Comparison of ENCODE assay signal across 24 mouse cellular contexts in genomic region chr2:118091226-118091625, GRCm38 (mm10). TPM values are rescaled to one million over a fixed set of nuclear protein-coding genes. Genes with fewer than 3 reads are reported as not detected.
A peak's percentile ranks its signal among the peaks of the same experiment; 100 is the strongest.
DNase-seq lines count a peak whose midpoint lies in the region; ATAC-seq lines count a peak whose summit lies in the region.
"Had no signal": no experiment of that assay in that cellular context is flagged by ENCODE, and none has a peak within 500 bp of the region (broad histone marks: within the 10 kb centered on the region; RNA-seq: fewer than 3 reads in every experiment).

No protein-coding gene starts in this region.

- H3K4me2 ChIP-seq in midbrain, embryonic 16.5 days (ENCODE audit: low read length): no peak overlapping the region
- H3K4me2 ChIP-seq: heart, embryonic 12.5 days; heart, embryonic 15.5 days; hindbrain, embryonic 14.5 days had no signal

- peak; percentile 50 for DNase-seq in gastrocnemius, postnatal 14 days
- no peak for DNase-seq in gastrocnemius, adult 18-20 months (ENCODE audit: low spot score)
- peak; percentile 58 for DNase-seq in heart, postnatal 4 days
- DNase-seq in heart, adult 18-20 months: no peak
- peak; percentile 53 for DNase-seq in adipocyte (ENCODE audit: low spot score)
- DNase-seq: adrenal gland, postnatal 10 days; adrenal gland, postnatal 36 days; B cell, adult 2 months; cerebellum, adult 18-20 months; cerebellum, adult 9-10 months; cerebellum, postnatal 14 days; forebrain, postnatal 0 days; gastrocnemius, postnatal 36 days; kidney, adult 18-20 months had no signal

- H3K9me3 ChIP-seq in midbrain, embryonic 16.5 days (replicated peaks; ENCODE audit: control insufficient read depth, low read length, poor library complexity, severe bottlenecking): no peaks in the 10 kb centered on the region
- H3K9me3 ChIP-seq: heart, embryonic 12.5 days; heart, embryonic 15.5 days had no signal

- H3K27me3 ChIP-seq in midbrain, embryonic 16.5 days (ENCODE audit: control insufficient read depth, insufficient read depth, low read depth, low read length): no peaks in the 10 kb centered on the region
- H3K27me3 ChIP-seq: CH12.LX; heart, embryonic 12.5 days; heart, embryonic 15.5 days had no signal

- intact Hi-C loops in gastrocnemius, postnatal 14 days (cut with DNase I; ENCODE audit: low total_unique reads): no loop called here

- WGBS in midbrain, embryonic 16.5 days: 91% methylated on average over 5 of the region's 5 CpGs

- no peaks in the 10 kb centered on the region for H3K36me3 ChIP-seq in midbrain, embryonic 16.5 days (ENCODE audit: control insufficient read depth, insufficient read depth, low read length)
- H3K36me3 ChIP-seq: G1E; heart, embryonic 12.5 days; heart, embryonic 15.5 days had no signal

- no peak for ATAC-seq in midbrain, embryonic 16.5 days
- ATAC-seq: forebrain, embryonic 14.5 days; forebrain, postnatal 0 days; hindbrain, postnatal 0 days; inflammation-experienced regulatory T-cells, adult 6 months; intestine, embryonic 16.5 days had no signal

- no peak overlapping the region for H3K4me3 ChIP-seq in midbrain, embryonic 16.5 days (ENCODE audit: low read depth, low read length)
- H3K4me3 ChIP-seq: heart, embryonic 12.5 days; heart, embryonic 15.5 days had no signal

- no peak overlapping the region for H3K9ac ChIP-seq in midbrain, embryonic 16.5 days (ENCODE audit: low read depth, low read length)
- H3K9ac ChIP-seq: forebrain, postnatal 0 days; heart, embryonic 12.5 days; heart, embryonic 15.5 days; hindbrain, embryonic 14.5 days had no signal

- H3K27ac ChIP-seq in midbrain, embryonic 16.5 days (ENCODE audit: low read length): no peak overlapping the region
- H3K27ac ChIP-seq: heart, embryonic 15.5 days; hindbrain, embryonic 14.5 days; hindbrain, postnatal 0 days had no signal

- no peaks in the 10 kb centered on the region for H3K4me1 ChIP-seq in midbrain, embryonic 16.5 days (ENCODE audit: control insufficient read depth, insufficient read depth, low read length)
- H3K4me1 ChIP-seq: heart, embryonic 12.5 days; heart, embryonic 15.5 days had no signal

RNA-seq across cellular contexts. Expression of gene Thbs1, which starts 20.4 kb away (rescaled TPM):
- total RNA-seq in gastrocnemius, postnatal 14 days (2021): 10 to 100 TPM; 21.7 to 23.0 TPM
- 10 to 100 TPM in 1 of 2 experiments, 1 to 10 TPM in 1; 6.1 to 29.1 TPM for total RNA-seq in gastrocnemius, adult 18-20 months (2021)
- total RNA-seq in heart, postnatal 4 days (2021): 10 to 100 TPM; 63.1 to 71.3 TPM
- total RNA-seq in heart, adult 18-20 months (2021): 10 to 100 TPM; 12.8 to 13.0 TPM
- 4.8 and 5.8 TPM in 2 replicates for polyA plus RNA-seq in midbrain, embryonic 16.5 days (2015; fragmentation: Nextera tagmentation; extraction: Ambion mirVana)
- total RNA-seq: G1E had no signal

Comparison
In these comparisons a context has a peak if more than half of its experiments do, and no peak if none do; other contexts are left out.
1. DNase-seq: peak in gastrocnemius, postnatal 14 days (single experiment), heart, postnatal 4 days (single experiment) and adipocyte (single experiment); none in gastrocnemius, adult 18-20 months (single experiment) and heart, adult 18-20 months (0 of 2).